Mouse (Mus musculus): ENCODE measurements at regions not wholly inside any gene's neighbourhood (a gene's known extent, or its start where the extent isn't known, plus 50 kb on each side); places are given as distances from the start of the nearest gene placed in this dataset.

GRCm38 (mm10) chr14:71231223-71231815 lies 631.7 kb upstream of the Fam160b2 start:
- DNase-seq (ENCODE audit: low read depth, low spot score) = no peak

GRCm38 (mm10) chr14:71230484-71231188 lies 631.0 kb upstream of the Fam160b2 start:
- no peak for DNase-seq (ENCODE audit: low read depth, low spot score)

GRCm38 (mm10) chr14:71229955-71230354 lies 630.3 kb upstream of the Fam160b2 start:
- DNase-seq (ENCODE audit: low read depth, low spot score) = no peak

GRCm38 (mm10) chr14:71228894-71229446 lies 629.3 kb upstream of the Fam160b2 start:
- DNase-seq (ENCODE audit: low read depth, low spot score) = no peak

GRCm38 (mm10) chr14:71217041-71217440 lies 617.4 kb upstream of the Fam160b2 start:
- no peak for DNase-seq (ENCODE audit: low read depth, low spot score)

- DNase-seq (ENCODE audit: low read depth, low spot score) = no peak
Observed at GRCm38 (mm10) chr14:71211359-71211978, 611.8 kb upstream of the Fam160b2 start.

- DNase-seq (ENCODE audit: low read depth, low spot score) = no peak
Observed at GRCm38 (mm10) chr14:71203459-71203858, 603.8 kb upstream of the Fam160b2 start.

GRCm38 (mm10) chr14:71200917-71201316 lies 601.3 kb upstream of the Fam160b2 start:
- DNase-seq (ENCODE audit: low read depth, low spot score) = no peak

- no peak for DNase-seq (ENCODE audit: low read depth, low spot score)
Observed at GRCm38 (mm10) chr14:71199178-71199879, 599.7 kb upstream of the Fam160b2 start.

GRCm38 (mm10) chr14:71194219-71194618 lies 594.6 kb upstream of the Fam160b2 start:
- no peak for DNase-seq (ENCODE audit: low read depth, low spot score)

GRCm38 (mm10) chr14:71192486-71192885 lies 592.9 kb upstream of the Fam160b2 start:
- no peak for DNase-seq (ENCODE audit: low read depth, low spot score)

GRCm38 (mm10) chr14:71189360-71189759 lies 589.7 kb upstream of the Fam160b2 start:
- DNase-seq (ENCODE audit: low read depth, low spot score) = no peak

- DNase-seq (ENCODE audit: low read depth, low spot score) = no peak
Observed at GRCm38 (mm10) chr14:71177341-71177740, 577.7 kb upstream of the Fam160b2 start.

- no peak for DNase-seq (ENCODE audit: low read depth, low spot score)
Observed at GRCm38 (mm10) chr14:71174175-71174574, 574.5 kb upstream of the Fam160b2 start.

GRCm38 (mm10) chr14:71159556-71159955 lies 559.9 kb upstream of the Fam160b2 start:
- DNase-seq (ENCODE audit: low read depth, low spot score) = no peak

- DNase-seq (ENCODE audit: low read depth, low spot score) = no peak
Observed at GRCm38 (mm10) chr14:71142465-71142864, 542.8 kb upstream of the Fam160b2 start.

GRCm38 (mm10) chr14:71129771-71130211 lies 530.2 kb upstream of the Fam160b2 start:
- DNase-seq (ENCODE audit: low read depth, low spot score) = no peak

- DNase-seq (ENCODE audit: low read depth, low spot score) = no peak
Observed at GRCm38 (mm10) chr14:71128495-71128894, 528.9 kb upstream of the Fam160b2 start.

- no peak for DNase-seq (ENCODE audit: low read depth, low spot score)
Observed at GRCm38 (mm10) chr14:71118681-71119080, 519.0 kb upstream of the Fam160b2 start.

- no peak for DNase-seq (ENCODE audit: low read depth, low spot score)
Observed at GRCm38 (mm10) chr14:71115798-71116432, 516.3 kb upstream of the Fam160b2 start.

- DNase-seq (ENCODE audit: low read depth, low spot score) = no peak
Observed at GRCm38 (mm10) chr14:71115095-71115797, 515.6 kb upstream of the Fam160b2 start.

Data from mesoderm, embryonic 11.5 days (tissue).